Mouse (Mus musculus): ENCODE measurements around the gene Gm13088. TPM values are rescaled to one million over a fixed set of nuclear protein-coding genes. Genes with fewer than 3 reads are reported as not detected.
"Not testable (repeated sequence)": the region's sequence is repeated elsewhere in the genome, so short reads cannot be mapped to it uniquely, and the experiment has no call there.

Gene Gm13088
- total RNA-seq (2017): not detected in 2 replicates

DNA sequence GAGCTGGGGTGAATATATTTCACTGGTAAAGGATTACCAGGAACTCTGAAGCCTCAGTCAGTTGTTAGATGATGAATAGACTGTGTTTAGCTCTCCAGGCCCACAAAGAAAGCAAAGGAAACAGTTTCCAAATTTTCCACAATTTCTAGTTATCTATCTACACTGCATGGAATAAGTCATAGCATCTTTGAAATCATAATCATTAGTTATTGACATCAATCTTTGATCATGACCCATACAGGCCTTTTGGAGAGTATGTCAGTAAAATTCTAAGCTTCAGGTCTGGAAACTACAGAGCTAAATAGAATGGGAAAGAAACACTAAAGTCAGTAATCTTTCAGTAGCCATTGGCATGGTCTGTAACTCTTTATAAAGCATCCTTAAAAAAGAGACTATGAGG lies at the start of gene Gm13088:
TSS of gene Gm13088 (minus strand) at position 101 of the 400 bp plus-strand sequence.
- not testable (repeated sequence) for ATAC-seq (replicated peaks; ENCODE audit: low read depth, poor library complexity, severe bottlenecking)

DNA sequence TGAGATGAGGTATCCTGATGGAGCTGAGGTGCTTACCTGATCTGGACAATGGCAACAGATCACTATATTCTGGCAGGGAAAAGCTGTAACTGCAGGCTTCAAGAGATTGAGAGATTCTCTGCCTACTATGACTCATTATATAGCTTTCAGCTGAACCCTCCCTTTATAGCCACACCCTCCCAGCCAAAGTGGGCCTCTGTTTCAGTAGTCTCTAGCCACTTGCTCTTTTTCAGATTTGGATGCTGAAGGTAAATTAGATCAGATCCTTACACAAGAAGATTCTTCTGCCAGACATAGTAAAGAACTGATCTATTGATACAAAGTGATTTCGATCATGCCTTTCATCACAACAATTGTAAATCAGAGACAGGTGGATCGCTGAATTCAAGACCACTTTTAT lies 45.6 kb upstream of the Gm13088 start, which contains the start of gene Gm13089:
TSS of gene Gm13089 (minus strand) at position 101 of the 400 bp plus-strand sequence.
- no peak for ATAC-seq (replicated peaks; ENCODE audit: low read depth, poor library complexity, severe bottlenecking)

GRCm38 (mm10) chr4:143618101-143618500 lies 38.9 kb downstream of the Gm13088 start:
- ATAC-seq (replicated peaks; ENCODE audit: low read depth, poor library complexity, severe bottlenecking): not testable (repeated sequence)

DNA sequence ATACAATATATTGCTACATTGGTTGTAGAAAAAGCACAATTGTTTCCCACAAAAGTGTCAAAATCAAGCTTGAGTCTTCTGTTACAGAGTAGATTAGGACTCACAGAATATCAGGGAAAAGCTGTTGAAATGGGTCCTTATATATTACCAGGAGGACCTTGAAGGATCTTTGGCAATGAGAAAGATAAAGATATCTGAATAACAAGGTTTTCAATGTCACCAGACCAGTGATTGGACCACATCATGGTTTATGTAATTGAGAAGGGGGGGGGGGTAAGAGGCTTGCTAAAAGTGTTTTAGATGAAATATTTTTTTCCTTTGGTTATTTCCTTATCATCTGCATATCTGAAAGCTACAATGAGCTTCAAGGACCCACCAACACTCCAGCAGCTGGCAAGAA lies 42.3 kb downstream of the Gm13088 start, which contains the start of gene Gm13083:
TSS of gene Gm13083 (plus strand) at position 301 of the 400 bp plus-strand sequence.
- ATAC-seq (replicated peaks; ENCODE audit: low read depth, poor library complexity, severe bottlenecking): not testable (repeated sequence)

DNA sequence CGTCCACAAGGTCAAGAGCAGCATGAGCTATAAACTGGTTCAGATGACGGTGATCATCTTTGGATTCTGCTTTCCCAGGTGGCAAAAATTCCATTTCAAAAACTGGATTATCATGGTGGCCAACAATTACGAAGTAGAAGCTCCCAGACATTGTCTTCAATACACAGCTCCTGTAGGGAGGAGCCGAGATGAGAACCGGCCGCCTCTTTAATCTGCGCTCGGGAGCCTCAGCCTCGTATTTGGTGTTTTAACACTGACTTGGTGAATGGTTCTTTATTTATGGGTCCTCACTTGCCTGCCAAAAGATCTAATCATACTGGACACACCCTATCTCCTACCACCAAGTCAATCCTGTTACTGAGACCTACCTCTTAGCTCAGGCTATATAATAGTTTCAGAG lies 45.1 kb downstream of the Gm13088 start:
- ATAC-seq (replicated peaks; ENCODE audit: low read depth, poor library complexity, severe bottlenecking): 0 out of 2 replicates have a peak, but pooled peaks have one; percentile 39

Other genes starting within 250 kb of the Gm13088 start
- 7.0 and 19.9 TPM in 2 replicates for gene Pramef8, start 244.8 kb downstream of the Gm13088 start, total RNA-seq (2017)
- gene Oog4, start 206.9 kb downstream of the Gm13088 start, total RNA-seq (2017): not detected in 2 replicates
- not detected in 2 replicates for gene Gm13043, start 145.9 kb downstream of the Gm13088 start, total RNA-seq (2017)
- not detected in 2 replicates for gene Gm13040, start 121.3 kb downstream of the Gm13088 start, total RNA-seq (2017)
- gene BC080695, start 105.5 kb downstream of the Gm13088 start, total RNA-seq (2017): not detected in 2 replicates
- not detected in 2 replicates for gene Gm13057, start 105.5 kb downstream of the Gm13088 start, total RNA-seq (2017)
- gene Gm13083, start 42.2 kb downstream of the Gm13088 start, total RNA-seq (2017): not detected in 2 replicates
- not detected in 2 replicates for gene Gm13089, start 45.5 kb upstream of the Gm13088 start, total RNA-seq (2017)
- not detected in 2 replicates for gene Gm13078, start 62.2 kb upstream of the Gm13088 start, total RNA-seq (2017)
- not detected in 2 replicates for gene Gm13023, start 132.1 kb upstream of the Gm13088 start, total RNA-seq (2017)
- not detected in 2 replicates for gene Gm13084, start 158.8 kb upstream of the Gm13088 start, total RNA-seq (2017)
- not detected in 2 replicates for gene Gm13103, start 189.3 kb upstream of the Gm13088 start, total RNA-seq (2017)
- not detected in 2 replicates for gene Pramef6, start 243.1 kb upstream of the Gm13088 start, total RNA-seq (2017)

All from common myeloid progenitor, adult 5-6 weeks (primary cell).